Mouse (Mus musculus): ENCODE measurements around the gene Agpat4. TPM values are rescaled to one million over a fixed set of nuclear protein-coding genes. Genes with fewer than 3 reads are reported as not detected.

Agpat4 gene
- polyA plus RNA-seq, 1 experiment, result 56.1 TPM

DNA sequence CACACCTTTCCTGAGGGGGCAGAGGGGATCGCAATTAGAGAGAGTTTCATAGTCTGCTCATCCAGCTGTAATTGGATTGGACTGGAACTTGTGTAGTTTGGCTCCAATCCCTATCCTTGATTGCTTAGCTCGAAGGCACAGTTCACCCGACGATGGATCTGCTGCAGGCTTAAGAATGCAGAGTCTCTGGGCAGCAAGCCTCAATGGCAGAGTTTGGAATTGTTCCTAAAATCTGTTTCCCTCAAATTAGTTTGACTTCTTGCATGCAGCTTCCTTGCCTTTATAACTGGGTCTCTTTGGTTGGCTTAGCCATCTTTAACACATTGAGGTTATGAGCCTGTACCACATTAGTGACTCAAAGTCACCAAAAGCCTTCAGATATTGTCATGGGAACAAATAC is 81.4 kb downstream of the Agpat4 start:
- H3K4me3 ChIP-seq (ENCODE audit: insufficient read depth, low read length), result no peak overlapping the region
- H3K4me1 ChIP-seq (ENCODE audit: control insufficient read depth, insufficient read depth, low read length), result peaks cover 2% of the 10 kb centered on the region; the same call in 1 of the 2 replicates
- no peak for TF ChIP-seq POLR2A (IDR thresholded peaks at IDR 0.05; ENCODE audit: extremely low read depth, insufficient read depth, low read length)
- H3K27ac ChIP-seq (ENCODE audit: insufficient read depth, low read length), result no peak overlapping the region

GRCm38 (mm10) chr17:12201086-12201485 is 82.6 kb downstream of the Agpat4 start:
- H3K27ac ChIP-seq (ENCODE audit: insufficient read depth, low read length), result no peak overlapping the region
- H3K4me3 ChIP-seq (ENCODE audit: insufficient read depth, low read length), result no peak overlapping the region
- peaks cover 5% of the 10 kb centered on the region for H3K4me1 ChIP-seq (ENCODE audit: control insufficient read depth, insufficient read depth, low read length)
- TF ChIP-seq POLR2A (IDR thresholded peaks at IDR 0.05; ENCODE audit: extremely low read depth, insufficient read depth, low read length), result no peak
- no peak for TF ChIP-seq CTCF (IDR thresholded peaks at IDR 0.05; ENCODE audit: extremely low read depth, insufficient read depth, low read length)

GRCm38 (mm10) chr17:12203414-12203897 is 85.0 kb downstream of the Agpat4 start:
- H3K4me3 ChIP-seq (ENCODE audit: insufficient read depth, low read length), result no peak overlapping the region
- no peak overlapping the region for H3K27ac ChIP-seq (ENCODE audit: insufficient read depth, low read length)
- TF ChIP-seq CTCF (IDR thresholded peaks at IDR 0.05; ENCODE audit: extremely low read depth, insufficient read depth, low read length) (no peak), POLR2A (IDR thresholded peaks at IDR 0.05; ENCODE audit: extremely low read depth, insufficient read depth, low read length) (no peak)
- peaks cover 8% of the 10 kb centered on the region for H3K4me1 ChIP-seq (ENCODE audit: control insufficient read depth, insufficient read depth, low read length)

DNA sequence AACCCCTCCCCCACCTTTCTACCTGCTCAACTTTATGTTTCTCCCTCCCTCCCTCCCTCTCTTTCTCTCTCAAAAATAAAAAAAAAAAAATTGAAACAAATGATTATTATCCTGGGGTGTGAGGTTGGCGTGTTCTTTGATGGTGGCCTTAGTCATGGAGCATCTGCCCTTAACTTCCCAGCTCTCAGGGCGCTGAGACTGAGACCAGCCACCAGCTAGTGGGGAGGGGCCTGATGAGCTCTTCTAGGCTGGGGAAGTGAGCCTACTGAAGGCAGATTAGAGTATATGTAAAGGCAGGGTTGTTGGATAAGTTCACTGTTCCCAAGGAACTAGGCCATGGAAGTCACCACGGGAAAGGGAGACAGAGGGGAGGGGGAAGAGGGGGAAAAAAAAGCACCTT is 85.7 kb downstream of the Agpat4 start:
- H3K27ac ChIP-seq (ENCODE audit: insufficient read depth, low read length), result no peak overlapping the region
- H3K4me3 ChIP-seq (ENCODE audit: insufficient read depth, low read length), result no peak overlapping the region
- H3K4me1 ChIP-seq (ENCODE audit: control insufficient read depth, insufficient read depth, low read length), result peaks cover 8% of the 10 kb centered on the region
- TF ChIP-seq CTCF (IDR thresholded peaks at IDR 0.05; ENCODE audit: extremely low read depth, insufficient read depth, low read length) (no peak), POLR2A (IDR thresholded peaks at IDR 0.05; ENCODE audit: extremely low read depth, insufficient read depth, low read length) (no peak)

DNA sequence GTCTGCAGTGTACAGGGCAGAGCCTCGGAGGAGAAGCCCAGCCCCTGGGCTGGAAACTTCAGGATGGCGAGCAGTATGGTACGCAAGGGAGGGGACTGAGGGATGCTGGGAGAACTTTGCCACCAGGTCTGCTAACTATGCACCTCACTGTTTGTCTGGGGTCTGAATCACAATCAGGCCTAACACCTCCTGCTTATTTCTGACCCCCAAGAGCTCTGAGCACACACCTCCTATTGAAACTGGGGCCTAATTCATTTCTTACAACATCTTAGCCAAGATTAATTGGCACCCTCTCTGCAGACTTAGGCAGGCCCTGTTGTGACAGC is 86.1 kb downstream of the Agpat4 start:
- no peak overlapping the region for H3K4me3 ChIP-seq (ENCODE audit: insufficient read depth, low read length)
- TF ChIP-seq CTCF (IDR thresholded peaks at IDR 0.05; ENCODE audit: extremely low read depth, insufficient read depth, low read length) (no peak), POLR2A (IDR thresholded peaks at IDR 0.05; ENCODE audit: extremely low read depth, insufficient read depth, low read length) (no peak)
- peaks cover 8% of the 10 kb centered on the region for H3K4me1 ChIP-seq (ENCODE audit: control insufficient read depth, insufficient read depth, low read length)
- H3K27ac ChIP-seq (ENCODE audit: insufficient read depth, low read length), result no peak overlapping the region

GRCm38 (mm10) chr17:12205015-12205693 is 86.7 kb downstream of the Agpat4 start:
- H3K4me3 ChIP-seq (ENCODE audit: insufficient read depth, low read length), result no peak overlapping the region
- H3K27ac ChIP-seq (ENCODE audit: insufficient read depth, low read length), result no peak overlapping the region
- TF ChIP-seq CTCF (IDR thresholded peaks at IDR 0.05; ENCODE audit: extremely low read depth, insufficient read depth, low read length) (no peak), POLR2A (IDR thresholded peaks at IDR 0.05; ENCODE audit: extremely low read depth, insufficient read depth, low read length) (no peak)
- peaks cover 8% of the 10 kb centered on the region for H3K4me1 ChIP-seq (ENCODE audit: control insufficient read depth, insufficient read depth, low read length)

DNA sequence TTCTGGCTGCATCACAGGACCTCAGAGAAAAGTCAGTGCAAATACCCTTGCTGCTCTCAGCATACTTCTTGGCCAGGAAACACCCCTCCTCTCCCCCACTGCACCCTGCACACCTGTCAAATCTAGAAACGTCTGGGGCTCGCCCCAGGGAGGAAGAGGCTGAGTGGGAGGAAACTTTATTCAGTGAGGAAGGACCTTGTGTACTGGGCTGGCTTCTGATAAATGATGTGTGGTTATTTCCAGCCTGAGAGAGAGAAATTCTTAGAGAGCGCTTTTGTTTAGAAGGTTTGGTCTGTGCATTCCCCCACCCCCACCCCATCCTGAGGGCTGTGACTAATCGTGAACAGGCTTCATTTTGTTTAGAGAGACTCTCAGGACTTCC is 87.2 kb downstream of the Agpat4 start:
- Histone ChIP-seq H3K4me3 (ENCODE audit: insufficient read depth, low read length) (no peak overlapping the region), H3K4me1 (ENCODE audit: control insufficient read depth, insufficient read depth, low read length) (peaks cover 8% of the 10 kb centered on the region), H3K27ac (ENCODE audit: insufficient read depth, low read length) (no peak overlapping the region)
- TF ChIP-seq CTCF (IDR thresholded peaks at IDR 0.05; ENCODE audit: extremely low read depth, insufficient read depth, low read length) (no peak), POLR2A (IDR thresholded peaks at IDR 0.05; ENCODE audit: extremely low read depth, insufficient read depth, low read length) (no peak)

DNA sequence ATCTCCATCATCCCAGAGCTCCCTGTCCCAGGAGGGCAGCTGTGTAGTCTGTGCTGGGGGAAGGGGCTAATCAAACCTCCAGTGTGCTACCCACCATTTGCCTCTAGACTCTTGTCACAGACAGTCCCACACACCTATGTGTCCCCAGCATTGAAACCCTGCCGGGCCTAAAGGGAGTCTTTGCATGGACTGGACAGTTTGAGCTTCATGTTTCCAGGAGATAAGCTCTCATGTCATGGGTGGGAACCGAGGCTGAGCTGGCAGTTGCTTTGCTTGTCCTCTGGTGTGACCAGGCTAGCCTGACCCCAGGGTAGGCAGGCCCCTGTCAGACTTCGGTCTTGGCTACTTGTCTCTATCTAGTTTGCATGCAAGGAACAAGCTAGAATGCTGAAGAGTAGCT is 87.7 kb downstream of the Agpat4 start:
- H3K4me1 ChIP-seq (ENCODE audit: control insufficient read depth, insufficient read depth, low read length), result peaks cover 8% of the 10 kb centered on the region
- no peak overlapping the region for H3K27ac ChIP-seq (ENCODE audit: insufficient read depth, low read length)
- H3K4me3 ChIP-seq (ENCODE audit: insufficient read depth, low read length), result no peak overlapping the region
- TF ChIP-seq POLR2A (IDR thresholded peaks at IDR 0.05; ENCODE audit: extremely low read depth, insufficient read depth, low read length) (no peak), CTCF (IDR thresholded peaks at IDR 0.05; ENCODE audit: extremely low read depth, insufficient read depth, low read length) (no peak)

DNA sequence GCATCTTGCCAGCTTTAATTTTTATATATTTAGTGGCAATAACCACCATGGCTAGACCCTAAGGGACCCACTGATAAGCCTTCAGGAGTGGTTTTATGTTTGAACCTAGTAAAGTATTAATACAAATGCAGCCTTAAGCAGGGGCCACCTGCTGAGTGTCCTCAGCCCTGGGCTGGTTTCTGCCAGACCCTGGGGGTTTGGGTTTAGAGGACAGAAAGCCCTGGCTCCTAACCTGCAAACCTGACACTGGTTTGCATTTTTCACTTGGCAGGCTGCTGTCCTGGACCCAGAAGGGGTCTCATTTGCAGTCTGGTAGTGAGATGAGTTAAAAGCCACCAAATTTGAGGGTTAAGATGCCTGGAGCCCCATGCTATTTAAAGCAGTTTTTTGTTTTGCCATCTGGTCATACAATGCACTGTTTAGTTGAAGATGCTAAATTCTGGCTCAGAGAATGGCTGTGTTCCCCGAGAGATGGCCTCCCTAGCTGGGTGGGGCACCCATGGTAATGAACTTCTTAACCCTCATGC is 88.6 kb downstream of the Agpat4 start:
- H3K4me3 ChIP-seq (ENCODE audit: insufficient read depth, low read length), result no peak overlapping the region
- no peak overlapping the region for H3K27ac ChIP-seq (ENCODE audit: insufficient read depth, low read length)
- peaks cover 8% of the 10 kb centered on the region for H3K4me1 ChIP-seq (ENCODE audit: control insufficient read depth, insufficient read depth, low read length)
- TF ChIP-seq POLR2A (IDR thresholded peaks at IDR 0.05; ENCODE audit: extremely low read depth, insufficient read depth, low read length) (no peak), CTCF (IDR thresholded peaks at IDR 0.05; ENCODE audit: extremely low read depth, insufficient read depth, low read length) (no peak)

GRCm38 (mm10) chr17:12209481-12209880 is 91.0 kb downstream of the Agpat4 start:
- no peak for TF ChIP-seq CTCF (IDR thresholded peaks at IDR 0.05; ENCODE audit: extremely low read depth, insufficient read depth, low read length)
- no peak for TF ChIP-seq POLR2A (IDR thresholded peaks at IDR 0.05; ENCODE audit: extremely low read depth, insufficient read depth, low read length)
- no peak overlapping the region for H3K4me3 ChIP-seq (ENCODE audit: insufficient read depth, low read length)
- no peak overlapping the region for H3K27ac ChIP-seq (ENCODE audit: insufficient read depth, low read length)
- peaks cover 11% of the 10 kb centered on the region for H3K4me1 ChIP-seq (ENCODE audit: control insufficient read depth, insufficient read depth, low read length)
